Mouse (Mus musculus) lung, embryonic 14.5 days (tissue): Measurements from ENCODE around the gene Gm28038. TPM values are rescaled to one million over a fixed set of nuclear protein-coding genes. Genes with fewer than 3 reads are reported as not detected.

ENCODE experiments used
- ATAC-seq: fragments of 200-750 bp; cut with Nextera tagmentation; 2 replicates; pipeline ENCODE4 v1.8.0; 2017; ENCODE audit warnings: mild to moderate bottlenecking, moderate TSS enrichment, moderate library complexity; ENCODE audit not compliant: insufficient read depth
- DNase-seq: peaks from one replicate; pipeline ENCODE4 v3.0.0-alpha.2; 2015
- H3K27ac ChIP-seq: fragments of 300-500 bp; sonication (generic); 2 replicates; pipeline ENCODE4 v1.5.1; 2014; ENCODE audit warnings: low read depth, mild to moderate bottlenecking, moderate library complexity
- H3K27me3 ChIP-seq: fragments of 300-500 bp; sonication (generic); 2 replicates; pipeline ENCODE4 v1.6.1; 2014; ENCODE audit warnings: low read length, control low read depth; ENCODE audit not compliant: insufficient read depth
- H3K36me3 ChIP-seq: fragments of 300-500 bp; sonication (generic); 2 replicates; pipeline ENCODE4 v1.6.1; 2014; ENCODE audit warnings: control low read depth; ENCODE audit not compliant: insufficient read depth
- H3K4me1 ChIP-seq: fragments of 300-500 bp; sonication (generic); 2 replicates; pipeline ENCODE4 v1.6.1; 2014; ENCODE audit warnings: antibody characterized with exemption, control low read depth; ENCODE audit not compliant: insufficient read depth
- H3K4me2 ChIP-seq: fragments of 300-500 bp; sonication (generic); 2 replicates; pipeline ENCODE4 v1.6.1; 2014; ENCODE audit warnings: mild to moderate bottlenecking
- H3K4me3 ChIP-seq: fragments of 300-500 bp; sonication (generic); 2 replicates; pipeline ENCODE4 v1.5.1; 2014; ENCODE audit warnings: low read depth, low read length
- H3K9ac ChIP-seq: fragments of 300-500 bp; sonication (generic); 2 replicates; pipeline ENCODE4 v1.6.1; 2014
- H3K9me3 ChIP-seq: fragments of 300-500 bp; sonication (generic); 2 replicates; pipeline ENCODE4 v1.6.1; 2016; ENCODE audit warnings: low read depth, low read length, control low read depth
- CTCF ChIP-seq: IDR thresholded peaks from 2 replicates; pipeline ENCODE4 v1.5.1; 2016; ENCODE audit warnings: antibody characterized with exemption, low read depth
- WGBS: fragments of 180-500 bp; shearing (Covaris S2); extraction: QIAGEN DNeasy Blood & Tissue Kit; methylation state at CpG from one replicate; pipeline ENCODE4 v1.1.7; 2014; 5-methylcytosine and 5-hydroxymethylcytosine counted together
- polyA plus RNA-seq: library from polyadenylated mRNA; unstranded; fragments of >200 nt; fragmentation: Nextera tagmentation; extraction: Ambion mirVana; gene quantifications from 2 replicates; pipeline ENCODE4 v1.2.1, GENCODE M21; 2014

The Gm28038 gene
- polyA plus RNA-seq, 1 experiment from 2014 or later: not detected

DNA sequence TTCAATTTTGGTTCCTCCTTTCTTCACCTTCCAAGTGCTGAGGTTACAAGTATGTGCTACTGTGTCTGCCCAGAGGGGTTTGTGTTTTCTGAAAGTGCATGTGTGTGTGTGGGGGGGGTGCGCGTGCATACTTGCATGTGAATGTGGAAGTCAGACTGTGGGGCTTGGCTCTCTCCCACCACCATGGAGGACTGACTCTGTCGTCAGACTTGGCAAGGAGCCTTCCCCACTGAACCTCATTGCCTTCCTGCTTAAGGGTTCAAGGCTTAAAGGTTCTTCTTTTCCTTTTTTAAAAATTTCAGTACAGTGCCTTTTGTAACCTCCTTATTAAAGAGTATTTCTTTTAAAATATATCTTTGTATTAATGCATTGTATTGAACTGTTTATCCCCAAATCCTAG, 47.9 kb downstream of the Gm28038 start:
- H3K4me1 ChIP-seq: no peaks in the 10 kb centered on the region
- TF ChIP-seq CTCF: no peak
- 88% methylated on average over 3 of the region's 3 CpGs for WGBS
- H3K4me3 ChIP-seq: no peak overlapping the region
- no peak overlapping the region for H3K9ac ChIP-seq
- no peak for ATAC-seq
- no peaks in the 10 kb centered on the region for H3K27me3 ChIP-seq
- H3K27ac ChIP-seq: no peak overlapping the region
- peaks cover 91% of the 10 kb centered on the region for H3K36me3 ChIP-seq
- no peaks in the 10 kb centered on the region for H3K9me3 ChIP-seq
- no peak for DNase-seq
- H3K4me2 ChIP-seq: no peak overlapping the region

DNA sequence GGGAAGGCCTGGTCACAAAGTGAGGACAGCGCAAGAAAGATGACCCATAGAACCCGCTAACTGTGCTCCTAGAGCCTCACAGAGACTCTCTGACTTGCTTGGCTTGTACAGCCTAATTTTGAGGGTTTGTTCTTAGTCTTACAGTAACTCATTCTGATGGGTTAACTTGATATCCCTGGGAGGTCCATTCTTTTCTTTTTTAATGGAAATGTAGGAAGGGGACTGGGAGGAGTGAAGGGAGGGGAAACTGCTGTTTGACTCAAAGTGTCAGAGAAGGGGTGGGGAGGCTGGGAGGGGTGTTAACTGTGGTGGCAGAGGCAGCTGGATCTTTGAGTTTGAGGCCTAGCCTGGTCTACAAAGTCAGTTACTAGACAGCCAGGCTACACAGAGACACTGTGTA, 54.5 kb downstream of the Gm28038 start:
- H3K9ac ChIP-seq: no peak overlapping the region
- H3K27ac ChIP-seq: no peak overlapping the region
- H3K4me3 ChIP-seq: no peak overlapping the region
- H3K27me3 ChIP-seq: no peaks in the 10 kb centered on the region
- no peak for TF ChIP-seq CTCF
- ATAC-seq: no peak
- peaks cover 97% of the 10 kb centered on the region for H3K36me3 ChIP-seq
- H3K4me2 ChIP-seq: no peak overlapping the region
- no peak for DNase-seq
- 94% methylated on average over 2 of the region's 2 CpGs for WGBS
- H3K4me1 ChIP-seq: no peaks in the 10 kb centered on the region
- H3K9me3 ChIP-seq: no peaks in the 10 kb centered on the region

DNA sequence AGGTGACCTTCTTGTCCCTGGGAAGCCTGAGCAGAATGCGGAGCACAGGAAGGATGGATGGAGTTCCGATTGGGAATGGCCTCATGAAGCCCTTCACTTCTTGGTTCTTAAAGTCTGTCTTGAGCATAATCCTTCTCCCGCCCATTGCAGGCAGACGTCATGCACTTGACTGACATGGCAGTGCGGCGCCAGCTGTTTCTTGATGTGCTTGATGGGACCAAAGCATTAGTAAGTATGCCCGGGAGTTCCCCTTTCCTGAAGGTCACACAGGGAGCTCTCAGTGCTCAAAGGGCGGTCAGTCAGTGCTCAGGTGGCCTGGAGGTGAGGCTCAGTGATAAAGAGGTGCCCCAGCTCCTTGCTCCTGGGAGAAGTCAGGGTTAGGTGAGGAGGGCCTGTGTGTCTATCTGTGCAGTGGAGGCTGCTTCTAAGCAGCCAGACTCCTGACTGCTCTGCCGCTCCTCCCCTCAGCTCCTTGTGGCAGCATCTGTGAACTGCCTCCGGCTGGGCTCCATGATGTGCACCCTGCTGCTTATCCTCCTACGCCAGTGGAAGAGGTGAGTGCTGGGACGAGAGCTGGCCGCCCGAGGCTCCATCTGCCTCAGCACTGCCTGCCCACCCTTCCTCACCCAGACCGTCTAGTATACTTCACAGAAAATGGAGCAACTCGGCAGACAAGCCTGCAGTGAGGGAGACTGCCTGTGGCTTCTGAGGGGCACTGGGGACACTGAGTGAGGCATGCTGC, 55.5 kb downstream of the Gm28038 start:
- no peak overlapping the region for H3K4me3 ChIP-seq
- no peak overlapping the region for H3K4me2 ChIP-seq
- no peak overlapping the region for H3K9ac ChIP-seq
- WGBS: 76% methylated on average over 16 of the region's 16 CpGs
- no peaks in the 10 kb centered on the region for H3K4me1 ChIP-seq
- no peaks in the 10 kb centered on the region for H3K27me3 ChIP-seq
- no peak overlapping the region for H3K27ac ChIP-seq
- no peak for TF ChIP-seq CTCF
- H3K9me3 ChIP-seq: no peaks in the 10 kb centered on the region
- no peak for ATAC-seq
- H3K36me3 ChIP-seq: peaks cover 97% of the 10 kb centered on the region
- no peak for DNase-seq

DNA sequence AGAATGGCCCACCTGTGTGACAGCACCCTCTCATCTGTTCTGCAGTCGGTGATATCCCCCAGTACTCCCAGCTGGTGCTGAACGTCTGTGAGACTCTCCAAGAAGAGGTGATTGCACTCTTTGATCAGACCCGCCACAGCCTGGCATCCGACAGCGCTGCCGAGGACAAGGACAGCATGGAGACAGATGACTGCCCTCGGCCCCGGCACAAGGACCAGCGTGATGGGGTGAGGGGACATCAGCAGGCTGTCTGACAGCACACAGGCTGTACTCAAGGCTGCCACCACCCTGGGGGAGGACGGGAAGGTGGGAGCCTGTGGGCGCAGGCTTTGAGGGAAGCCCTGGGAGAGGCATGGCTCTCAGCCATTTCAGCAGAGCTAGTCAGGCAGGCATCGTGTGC, 56.3 kb downstream of the Gm28038 start:
- peak; percentile 31; the same call in 1 of the 2 replicates for ATAC-seq
- no peak overlapping the region for H3K4me3 ChIP-seq
- H3K27ac ChIP-seq: no peak overlapping the region
- H3K4me2 ChIP-seq: no peak overlapping the region
- peaks cover 98% of the 10 kb centered on the region for H3K36me3 ChIP-seq
- 63% methylated on average over 12 of the region's 12 CpGs for WGBS
- H3K9me3 ChIP-seq: no peaks in the 10 kb centered on the region
- H3K27me3 ChIP-seq: no peaks in the 10 kb centered on the region
- no peak overlapping the region for H3K9ac ChIP-seq
- TF ChIP-seq CTCF: no peak
- no peaks in the 10 kb centered on the region for H3K4me1 ChIP-seq
- DNase-seq: no peak

DNA sequence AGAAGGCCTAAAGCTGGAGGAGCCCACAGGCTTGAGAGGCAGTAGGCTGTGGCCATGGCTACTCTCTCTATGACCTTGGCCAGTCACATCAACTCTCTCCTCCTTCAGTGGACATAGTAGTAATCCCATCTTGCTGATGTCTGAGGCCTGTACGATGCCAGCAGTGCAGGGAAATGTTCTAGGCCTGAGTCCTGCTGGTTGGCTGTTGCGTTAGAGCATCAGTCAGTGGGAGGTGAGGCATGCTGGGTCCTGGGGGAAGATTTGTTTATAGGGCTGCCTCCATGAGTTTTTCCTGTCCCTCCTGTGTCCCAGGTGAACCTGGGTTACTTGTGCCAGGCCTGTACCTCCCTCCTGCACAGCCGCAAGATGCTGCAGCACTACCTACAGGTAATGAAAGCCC, 61.2 kb downstream of the Gm28038 start:
- no peaks in the 10 kb centered on the region for H3K9me3 ChIP-seq
- no peak overlapping the region for H3K9ac ChIP-seq
- H3K36me3 ChIP-seq: peaks cover 98% of the 10 kb centered on the region
- no peak for TF ChIP-seq CTCF
- H3K4me1 ChIP-seq: no peaks in the 10 kb centered on the region
- H3K27me3 ChIP-seq: no peaks in the 10 kb centered on the region
- ATAC-seq (no peak), DNase-seq (no peak)
- no peak overlapping the region for H3K4me2 ChIP-seq
- no peak overlapping the region for H3K27ac ChIP-seq
- no peak overlapping the region for H3K4me3 ChIP-seq
- 96% methylated on average over 3 of the region's 3 CpGs for WGBS

DNA sequence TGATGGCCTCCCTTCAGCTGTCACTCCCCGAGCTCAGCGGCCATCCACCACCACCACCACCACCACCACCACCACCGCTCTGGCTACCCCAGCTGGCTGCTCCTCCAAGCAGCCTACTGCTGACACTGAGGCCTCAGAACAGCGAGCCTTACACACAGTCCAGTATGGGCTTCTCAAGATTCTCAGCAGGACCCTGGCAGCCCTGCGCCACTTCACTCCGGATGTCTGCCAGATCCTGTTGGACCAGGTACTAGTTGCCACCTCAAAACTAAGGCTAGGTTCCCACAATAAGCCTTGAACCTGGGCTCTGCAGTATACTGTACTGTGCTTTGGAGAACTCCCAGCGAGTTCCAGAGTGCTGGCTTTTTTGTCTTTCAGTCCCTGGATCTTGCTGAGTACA, 61.7 kb downstream of the Gm28038 start:
- Histone ChIP-seq H3K27me3 (no peaks in the 10 kb centered on the region), H3K36me3 (peaks cover 98% of the 10 kb centered on the region), H3K9me3 (no peaks in the 10 kb centered on the region), H3K4me2 (no peak overlapping the region), H3K4me3 (no peak overlapping the region), H3K9ac (no peak overlapping the region), H3K4me1 (no peaks in the 10 kb centered on the region), H3K27ac (no peak overlapping the region)
- ATAC-seq (no peak), DNase-seq (no peak)
- no peak for TF ChIP-seq CTCF
- WGBS: 91% methylated on average over 7 of the region's 7 CpGs

DNA sequence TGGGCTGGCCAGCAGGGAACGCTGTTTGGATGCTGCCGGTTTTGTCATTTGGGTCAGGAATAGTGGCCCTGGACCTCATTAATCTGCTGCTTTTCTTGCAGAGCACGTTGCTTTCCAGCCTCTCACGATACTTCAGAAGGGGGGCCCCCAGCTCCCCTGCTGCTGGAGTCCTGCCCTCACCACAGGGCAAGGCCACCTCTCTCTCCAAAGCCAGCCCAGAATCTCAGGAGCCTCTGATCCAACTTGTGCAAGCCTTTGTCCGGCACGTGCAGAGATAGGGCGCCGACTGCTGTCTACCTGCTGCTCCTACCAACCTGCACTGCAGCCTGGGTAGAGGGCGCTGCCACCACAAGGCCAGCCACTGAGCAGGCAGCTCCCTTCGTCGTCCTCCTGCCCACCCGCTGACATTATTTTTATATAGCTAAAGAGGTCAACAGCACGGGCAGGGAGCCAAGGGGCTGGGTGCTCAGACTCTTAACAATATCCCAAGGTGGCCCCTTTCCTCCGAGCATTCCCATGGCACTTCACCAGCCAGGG, 62.8 kb downstream of the Gm28038 start:
- Histone ChIP-seq H3K4me3 (no peak overlapping the region), H3K9ac (no peak overlapping the region), H3K4me1 (no peaks in the 10 kb centered on the region), H3K9me3 (no peaks in the 10 kb centered on the region), H3K27ac (no peak overlapping the region), H3K4me2 (no peak overlapping the region), H3K36me3 (peaks cover 95% of the 10 kb centered on the region), H3K27me3 (no peaks in the 10 kb centered on the region)
- 64% methylated on average over 14 of the region's 14 CpGs for WGBS
- peak; percentile 24; the same call in 1 of the 2 replicates for TF ChIP-seq CTCF
- no peak for ATAC-seq
- peak; percentile 42 for DNase-seq
